Mouse (Mus musculus) mature B cell (primary cell): ENCODE data around the gene Spata45.

ENCODE experiments used
- in situ Hi-C: fragments of 300-500 bp; cut with MboI; formaldehyde crosslinking; loops from 2 replicates; pipeline ENCODE4 v1.14.3; 2019

Spata45 gene

DNA sequence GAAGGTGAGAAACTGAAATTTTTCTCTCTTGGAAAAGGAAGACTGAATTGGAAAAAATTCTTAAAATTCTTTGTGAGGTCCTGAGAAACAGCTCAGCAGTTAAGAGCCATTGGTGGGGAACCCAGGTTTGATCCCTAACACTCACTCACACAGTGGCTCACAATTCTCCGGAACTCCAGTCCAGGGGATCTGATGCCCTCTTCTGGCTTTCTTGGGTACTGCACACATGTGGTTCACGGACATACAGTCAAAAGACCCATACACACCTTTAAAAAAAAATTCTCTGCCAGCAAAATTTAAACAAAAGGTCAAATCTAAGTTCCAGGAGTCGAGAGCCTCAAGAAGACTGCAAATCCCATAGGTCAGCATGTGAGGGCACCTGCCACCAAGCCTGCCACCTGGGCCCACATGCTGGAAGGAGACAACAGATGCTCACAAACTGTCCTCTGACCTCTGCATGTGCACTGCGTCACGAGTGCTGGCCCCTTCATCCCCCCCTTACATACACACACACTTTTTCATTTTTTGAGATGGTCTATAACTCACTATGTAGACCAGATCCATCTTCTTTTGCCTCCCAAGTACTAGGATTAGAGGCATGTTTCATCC lies 48.6 kb downstream of the Spata45 start:
- in situ Hi-C loops: no loop called here

DNA sequence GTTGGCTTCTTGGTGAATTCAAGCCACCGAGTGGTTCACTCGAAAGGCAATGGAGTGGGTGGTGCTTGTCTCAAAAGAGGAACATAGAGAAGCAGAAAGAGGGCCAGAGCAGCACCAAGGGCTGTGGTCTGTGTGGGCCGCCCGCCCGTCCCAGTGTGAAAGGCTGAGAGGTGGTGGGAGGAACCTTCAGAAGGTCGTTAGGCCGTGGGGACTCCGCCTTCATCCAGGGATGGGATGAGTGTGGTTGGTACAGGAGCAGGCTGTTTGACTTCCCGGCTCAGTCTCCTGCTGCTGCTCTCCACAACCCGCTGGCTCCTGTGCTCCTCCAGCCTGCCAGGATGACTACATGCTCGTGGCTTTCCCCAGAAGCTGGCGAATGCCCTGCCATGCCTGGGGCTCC lies 49.2 kb downstream of the Spata45 start:
- in situ Hi-C loops: no loop called here

DNA sequence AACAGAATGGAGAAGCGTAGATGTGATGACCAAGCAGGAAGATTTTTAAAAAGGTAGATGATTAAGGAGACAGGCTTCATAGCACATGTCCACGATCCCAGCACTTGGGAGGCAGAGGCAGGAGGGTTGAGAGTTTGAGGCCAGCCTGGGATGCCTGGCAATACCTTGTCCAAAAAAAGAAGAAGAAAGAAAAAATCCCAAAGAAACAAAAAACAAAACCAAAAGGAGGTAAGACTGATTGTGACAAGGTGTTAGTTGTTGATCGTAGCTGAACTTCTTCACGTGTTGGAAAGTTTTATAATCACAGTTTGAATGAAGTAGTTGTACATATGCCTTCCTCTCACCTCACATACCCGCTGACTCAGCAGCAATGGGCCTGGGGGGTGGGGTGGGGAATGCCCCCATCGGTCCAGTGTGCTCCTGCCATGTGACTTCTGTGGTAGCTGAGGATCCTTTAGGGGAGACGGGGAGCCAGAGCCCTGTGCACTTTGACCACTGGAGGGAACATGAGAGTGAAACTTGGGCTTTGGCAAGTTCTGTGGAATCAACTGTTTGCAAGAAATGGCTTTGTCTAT lies 50.0 kb downstream of the Spata45 start:
- in situ Hi-C loops: no loop called here

DNA sequence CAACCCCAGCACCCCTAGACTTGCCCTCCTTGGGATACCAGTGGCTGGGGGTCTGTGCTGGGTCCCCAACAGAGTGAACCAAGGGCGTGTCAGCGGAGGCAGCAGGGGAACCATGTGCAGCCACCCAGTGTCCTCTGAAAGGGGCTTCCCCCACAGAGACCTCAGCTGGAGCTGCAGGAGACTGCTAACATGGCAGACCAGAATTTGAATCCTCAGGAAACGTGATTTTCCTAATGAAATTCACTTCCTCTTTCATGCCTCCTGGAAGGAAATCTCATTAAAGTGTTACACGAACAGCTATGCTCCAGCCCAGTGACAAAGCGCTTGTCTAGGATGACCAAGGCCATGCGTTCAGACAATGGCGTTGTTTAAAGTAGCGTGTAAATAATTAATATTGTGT lies 50.5 kb downstream of the Spata45 start:
- in situ Hi-C loops: no loop called here

DNA sequence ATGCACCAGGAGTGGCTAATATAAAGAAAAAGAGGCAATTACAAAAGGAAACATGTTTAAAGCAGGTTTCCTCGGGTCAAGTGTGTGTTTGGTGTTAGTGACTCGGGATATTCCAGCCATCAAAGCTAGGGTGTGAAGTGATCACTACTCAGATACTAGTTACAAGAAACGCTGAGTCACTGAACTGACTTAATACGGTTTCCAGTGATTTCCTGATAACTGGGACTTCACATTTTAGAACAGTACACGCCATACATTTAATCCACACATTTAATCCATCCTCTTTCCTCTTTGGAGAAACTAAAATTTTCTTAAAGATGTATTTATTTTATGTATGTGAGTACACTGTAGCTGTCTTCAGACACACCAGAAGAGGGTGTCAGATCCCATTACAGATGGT lies 51.5 kb downstream of the Spata45 start:
- in situ Hi-C loops: no loop called here

DNA sequence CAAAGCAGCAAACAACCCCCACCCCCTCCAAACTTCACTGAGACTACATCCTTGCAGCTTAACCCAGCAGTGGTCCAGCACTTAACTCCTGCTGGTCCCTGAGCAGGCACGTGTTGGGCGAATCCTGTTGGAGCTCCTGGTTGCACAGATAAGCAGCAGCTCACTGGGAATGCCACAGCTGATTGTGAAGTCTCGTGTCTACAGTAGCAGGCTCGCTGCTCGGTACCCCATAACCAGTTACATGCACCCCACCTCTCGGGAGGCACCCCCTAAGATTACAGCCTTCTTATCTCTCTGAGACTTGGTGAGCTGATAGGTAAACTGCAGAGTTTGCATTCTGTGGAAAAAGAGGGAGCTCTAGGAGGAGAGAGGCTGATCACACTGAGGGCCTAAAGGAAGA lies 52.9 kb downstream of the Spata45 start:
- in situ Hi-C loops: no loop called here

- in situ Hi-C loops: no loop called here
These were observed 55.6 kb downstream of the Spata45 start for GRCm38 (mm10) chr1:191092050-191092449.
